Mouse (Mus musculus) intestine, embryonic 16.5 days (tissue): ENCODE data around the gene Capzb. TPM values are rescaled to one million over a fixed set of nuclear protein-coding genes. Genes with fewer than 3 reads are reported as not detected.

Experiments
- ATAC-seq: fragments of 200-750 bp; cut with Nextera tagmentation; 2 replicates; pipeline ENCODE4 v1.8.0; 2017; ENCODE audit warnings: moderate TSS enrichment, moderate library complexity
- H3K27ac ChIP-seq: fragments of 300-500 bp; sonication (generic); 2 replicates; pipeline ENCODE4 v1.5.1; 2014; ENCODE audit warnings: mild to moderate bottlenecking, low read length
- H3K27me3 ChIP-seq: fragments of 300-500 bp; sonication (generic); replicated peaks from 2 replicates; pipeline ENCODE4 v1.6.1; 2014; ENCODE audit warnings: low read length, control low read depth, mixed read lengths; ENCODE audit not compliant: control insufficient read depth, insufficient read depth
- H3K36me3 ChIP-seq: fragments of 300-500 bp; sonication (generic); 2 replicates; pipeline ENCODE4 v1.6.1; 2014; ENCODE audit warnings: low read length, control low read depth; ENCODE audit not compliant: control insufficient read depth, insufficient read depth
- H3K4me1 ChIP-seq: fragments of 300-500 bp; sonication (generic); 2 replicates; pipeline ENCODE4 v1.6.1; 2014; ENCODE audit warnings: low read length, control low read depth, mixed read lengths; ENCODE audit not compliant: control insufficient read depth, insufficient read depth
- H3K4me2 ChIP-seq: fragments of 300-500 bp; sonication (generic); 2 replicates; pipeline ENCODE4 v1.6.1; 2014; ENCODE audit warnings: low read depth, low read length, control low read depth
- H3K4me3 ChIP-seq: fragments of 300-500 bp; sonication (generic); 2 replicates; pipeline ENCODE4 v1.5.1; 2014; ENCODE audit warnings: mild to moderate bottlenecking, low read length
- H3K9ac ChIP-seq: fragments of 300-500 bp; sonication (generic); 2 replicates; pipeline ENCODE4 v1.6.1; 2014; ENCODE audit warnings: low read depth, low read length
- H3K9me3 ChIP-seq: fragments of 300-500 bp; sonication (generic); 2 replicates; pipeline ENCODE4 v1.6.1; 2016; ENCODE audit warnings: low read length, control low read depth; ENCODE audit not compliant: control insufficient read depth
- WGBS: fragments of 180-500 bp; shearing (Covaris S2); extraction: QIAGEN DNeasy Blood & Tissue Kit; methylation state at CpG from one replicate; pipeline ENCODE4 v1.1.7; 2014; 5-methylcytosine and 5-hydroxymethylcytosine counted together
- polyA plus RNA-seq: library from polyadenylated mRNA; unstranded; fragments of >200 nt; fragmentation: Nextera tagmentation; extraction: Ambion mirVana; gene quantifications from 2 replicates; pipeline ENCODE4 v1.2.1, GENCODE M21; 2015

Capzb gene
- polyA plus RNA-seq, 1 experiment from 2014 or later, result 454 TPM

- no peaks in the 10 kb centered on the region for H3K9me3 ChIP-seq
- no peak overlapping the region for H3K4me3 ChIP-seq
- H3K9ac ChIP-seq, result no peak overlapping the region
- ATAC-seq, result no peak
- H3K36me3 ChIP-seq, result no peaks in the 10 kb centered on the region; the same call in 1 of the 2 replicates
- 91% methylated on average over 7 of the region's 7 CpGs for WGBS
- H3K27ac ChIP-seq, result no peak overlapping the region
- no peaks in the 10 kb centered on the region for H3K4me1 ChIP-seq
- H3K27me3 ChIP-seq, result no peaks in the 10 kb centered on the region
- H3K4me2 ChIP-seq, result no peak overlapping the region
These were observed 83.7 kb downstream of the Capzb start for GRCm38 (mm10) chr4:139276411-139276810.

GRCm38 (mm10) chr4:139280530-139280929 is 87.8 kb downstream of the Capzb start:
- 86% methylated on average over 12 of the region's 12 CpGs for WGBS
- no peak overlapping the region for H3K27ac ChIP-seq
- H3K27me3 ChIP-seq, result no peaks in the 10 kb centered on the region
- no peaks in the 10 kb centered on the region for H3K9me3 ChIP-seq
- peaks cover 11% of the 10 kb centered on the region; the same call in 1 of the 2 replicates for H3K36me3 ChIP-seq
- ATAC-seq, result no peak
- no peak overlapping the region for H3K4me2 ChIP-seq
- no peaks in the 10 kb centered on the region for H3K4me1 ChIP-seq
- H3K4me3 ChIP-seq, result no peak overlapping the region
- H3K9ac ChIP-seq, result no peak overlapping the region

- no peak overlapping the region for H3K4me3 ChIP-seq
- no peaks in the 10 kb centered on the region for H3K4me1 ChIP-seq
- H3K9ac ChIP-seq, result no peak overlapping the region
- no peak overlapping the region for H3K4me2 ChIP-seq
- no peaks in the 10 kb centered on the region for H3K27me3 ChIP-seq
- H3K9me3 ChIP-seq, result no peaks in the 10 kb centered on the region
- ATAC-seq, result no peak
- H3K36me3 ChIP-seq, result peaks cover 11% of the 10 kb centered on the region; the same call in 1 of the 2 replicates
- H3K27ac ChIP-seq, result no peak overlapping the region
- WGBS, result 84% methylated on average over 16 of the region's 16 CpGs
These were observed 89.2 kb downstream of the Capzb start for GRCm38 (mm10) chr4:139281791-139282345.

GRCm38 (mm10) chr4:139282955-139283417 is 90.3 kb downstream of the Capzb start:
- Histone ChIP-seq H3K4me2 (no peak overlapping the region), H3K36me3 (peaks cover 20% of the 10 kb centered on the region), H3K27ac (no peak overlapping the region), H3K4me3 (no peak overlapping the region), H3K27me3 (no peaks in the 10 kb centered on the region), H3K9ac (no peak overlapping the region), H3K9me3 (no peaks in the 10 kb centered on the region), H3K4me1 (no peaks in the 10 kb centered on the region)
- 46% methylated on average over 6 of the region's 6 CpGs for WGBS
- ATAC-seq, result no peak

GRCm38 (mm10) chr4:139284877-139285276 is 92.2 kb downstream of the Capzb start:
- Histone ChIP-seq H3K4me3 (no peak overlapping the region), H3K27me3 (no peaks in the 10 kb centered on the region), H3K27ac (no peak overlapping the region), H3K9me3 (no peaks in the 10 kb centered on the region), H3K4me1 (no peaks in the 10 kb centered on the region), H3K4me2 (no peak overlapping the region), H3K9ac (no peak overlapping the region), H3K36me3 (peaks cover 23% of the 10 kb centered on the region)
- 76% methylated on average over 15 of the region's 15 CpGs for WGBS
- ATAC-seq, result no peak

- no peaks in the 10 kb centered on the region for H3K4me1 ChIP-seq
- no peak overlapping the region for H3K9ac ChIP-seq
- 85% methylated on average over 5 of the region's 5 CpGs for WGBS
- no peak overlapping the region for H3K4me2 ChIP-seq
- H3K4me3 ChIP-seq, result no peak overlapping the region
- H3K27ac ChIP-seq, result no peak overlapping the region
- no peak for ATAC-seq
- no peaks in the 10 kb centered on the region for H3K9me3 ChIP-seq
- no peaks in the 10 kb centered on the region for H3K27me3 ChIP-seq
- H3K36me3 ChIP-seq, result peaks cover 23% of the 10 kb centered on the region
These were observed 93.5 kb downstream of the Capzb start for GRCm38 (mm10) chr4:139286234-139286633.

GRCm38 (mm10) chr4:139287122-139287863 is 94.6 kb downstream of the Capzb start:
- 85% methylated on average over 18 of the region's 18 CpGs for WGBS
- H3K27me3 ChIP-seq, result no peaks in the 10 kb centered on the region
- no peaks in the 10 kb centered on the region for H3K4me1 ChIP-seq
- H3K9me3 ChIP-seq, result no peaks in the 10 kb centered on the region
- H3K4me3 ChIP-seq, result no peak overlapping the region
- H3K9ac ChIP-seq, result no peak overlapping the region
- ATAC-seq, result 0 out of 2 replicates have a peak, but pooled peaks have one; percentile 16
- no peak overlapping the region for H3K27ac ChIP-seq
- no peak overlapping the region for H3K4me2 ChIP-seq
- H3K36me3 ChIP-seq, result peaks cover 23% of the 10 kb centered on the region

- Histone ChIP-seq H3K27me3 (no peaks in the 10 kb centered on the region), H3K9me3 (no peaks in the 10 kb centered on the region), H3K4me1 (no peaks in the 10 kb centered on the region), H3K36me3 (peaks cover 18% of the 10 kb centered on the region), H3K4me2 (no peak overlapping the region), H3K4me3 (no peak overlapping the region), H3K27ac (no peak overlapping the region), H3K9ac (no peak overlapping the region)
- ATAC-seq, result peak; percentile 35
- WGBS, result 74% methylated on average over 10 of the region's 10 CpGs
These were observed 96.3 kb downstream of the Capzb start for GRCm38 (mm10) chr4:139289017-139289416.

DNA sequence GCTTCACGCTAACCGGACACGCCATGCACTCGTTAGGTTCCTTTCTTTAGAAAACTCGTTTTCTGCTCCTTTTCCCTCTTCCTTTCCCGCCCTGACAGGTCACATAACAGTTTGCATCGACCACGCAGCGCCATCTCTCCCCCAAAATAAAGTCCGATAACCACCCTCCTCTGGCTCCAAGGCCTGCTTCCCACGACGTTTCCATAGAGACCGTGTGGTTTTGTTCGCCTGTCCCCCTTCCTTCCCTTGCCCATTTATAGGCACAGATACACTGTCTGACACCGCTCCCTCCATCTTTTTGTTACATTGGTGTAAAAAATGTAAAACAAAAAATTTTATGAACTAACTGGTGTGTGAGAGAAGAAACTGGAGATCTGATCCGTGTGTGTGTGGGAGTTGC is 98.4 kb downstream of the Capzb start:
- WGBS, result 90% methylated on average over 16 of the region's 16 CpGs

More for the DNA sequence above, 98.4 kb downstream of the Capzb start:
- Histone ChIP-seq H3K27me3 (no peaks in the 10 kb centered on the region), H3K9ac (no peak overlapping the region), H3K4me2 (no peak overlapping the region), H3K9me3 (no peaks in the 10 kb centered on the region), H3K4me3 (no peak overlapping the region), H3K4me1 (no peaks in the 10 kb centered on the region), H3K36me3 (peaks cover 12% of the 10 kb centered on the region), H3K27ac (no peak overlapping the region)
- ATAC-seq, result no peak
